Mouse (Mus musculus) G1E (cell line): ENCODE data around the gene Nlrc5.

Experiments used
- CTCF ChIP-seq: IDR thresholded peaks from 2 replicates; pipeline ENCODE4 v1.5.1; 2012; ENCODE audit warnings: low read depth, low read length, inconsistent platforms, mixed read lengths
- GATA1 ChIP-seq: IDR thresholded peaks from 2 replicates; pipeline ENCODE4 v1.6.1; 2012; ENCODE audit warnings: borderline replicate concordance, low read length, inconsistent platforms, mixed read lengths
- POLR2AphosphoS5 ChIP-seq: IDR thresholded peaks from 2 replicates; pipeline ENCODE4 v1.6.1; 2012; ENCODE audit warnings: low read depth, low read length, inconsistent platforms; ENCODE audit not compliant: insufficient replicate concordance
- TAL1 ChIP-seq: conservative IDR thresholded peaks from 2 replicates; pipeline ENCODE4 v1.6.1; 2012; ENCODE audit warnings: low read depth, low read length, inconsistent platforms, mixed read lengths

DNA sequence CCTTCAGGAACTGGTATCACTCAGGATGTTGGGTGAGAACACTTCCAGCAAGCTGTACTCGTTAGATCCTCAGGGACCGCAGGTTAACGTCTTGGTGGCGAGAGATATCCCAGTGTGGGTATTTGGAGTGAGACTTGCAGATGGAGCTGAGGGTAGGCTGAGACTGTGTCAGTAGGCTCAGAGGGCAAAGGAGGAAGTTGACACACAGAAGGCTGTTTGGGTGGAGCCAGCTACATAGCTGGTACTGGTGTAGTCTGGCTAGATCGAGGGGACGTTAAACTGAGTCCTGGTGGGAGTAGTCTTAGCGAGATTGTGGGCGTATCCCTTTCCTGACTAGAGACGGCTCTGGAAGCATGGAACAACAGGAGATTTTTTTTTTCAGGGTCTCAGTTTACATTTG is 16.1 kb upstream of the Nlrc5 start:
- TF ChIP-seq CTCF: no peak
- no peak for TF ChIP-seq GATA1
- no peak for TF ChIP-seq TAL1
- no peak for TF ChIP-seq POLR2AphosphoS5
